Mouse (Mus musculus) midbrain, embryonic 13.5 days (tissue): Measurements from ENCODE around the gene Phf20. TPM values are rescaled to one million over a fixed set of nuclear protein-coding genes. Genes with fewer than 3 reads are reported as not detected.
"Not testable (repeated sequence)": the region's sequence is repeated elsewhere in the genome, so short reads cannot be mapped to it uniquely, and the experiment has no call there.

Experiments
- ATAC-seq: fragments of 200-750 bp; cut with Nextera tagmentation; 2 replicates; pipeline ENCODE4 v1.8.0; 2017; ENCODE audit warnings: mild to moderate bottlenecking, moderate TSS enrichment, moderate library complexity
- H3K27ac ChIP-seq: fragments of 300-500 bp; sonication (generic); 2 replicates; pipeline ENCODE4 v1.5.1; 2015; ENCODE audit warnings: inconsistent platforms, mild to moderate bottlenecking, moderate library complexity
- H3K27me3 ChIP-seq: fragments of 300-500 bp; sonication (generic); 2 replicates; pipeline ENCODE4 v1.6.1; 2015; ENCODE audit warnings: mild to moderate bottlenecking, inconsistent platforms
- H3K36me3 ChIP-seq: fragments of 300-500 bp; sonication (generic); 2 replicates; pipeline ENCODE4 v1.6.1; 2015; ENCODE audit warnings: mild to moderate bottlenecking, inconsistent platforms
- H3K4me1 ChIP-seq: fragments of 300-500 bp; sonication (generic); replicated peaks from 2 replicates; pipeline ENCODE4 v1.6.1; 2015; ENCODE audit warnings: inconsistent platforms
- H3K4me2 ChIP-seq: fragments of 300-500 bp; sonication (generic); replicated peaks from 2 replicates; pipeline ENCODE4 v1.6.1; 2015; ENCODE audit warnings: moderate library complexity, mild to moderate bottlenecking, inconsistent platforms
- H3K4me3 ChIP-seq: fragments of 300-500 bp; sonication (generic); replicated peaks from 2 replicates; pipeline ENCODE4 v1.5.1; 2015; ENCODE audit warnings: mild to moderate bottlenecking, inconsistent platforms
- H3K9ac ChIP-seq: fragments of 300-500 bp; sonication (generic); replicated peaks from 2 replicates; pipeline ENCODE4 v1.6.1; 2015; ENCODE audit warnings: mild to moderate bottlenecking, inconsistent platforms
- H3K9me3 ChIP-seq: fragments of 300-500 bp; sonication (generic); 2 replicates; pipeline ENCODE4 v1.6.1; 2016; ENCODE audit warnings: mild to moderate bottlenecking, inconsistent platforms
- WGBS: fragments of 180-500 bp; shearing (Covaris S2); methylation state at CpG from one replicate; pipeline ENCODE4 v1.1.7; 2015; 5-methylcytosine and 5-hydroxymethylcytosine counted together
- polyA plus RNA-seq: library from polyadenylated mRNA; unstranded; fragments of >200 nt; fragmentation: Nextera tagmentation; extraction: Ambion mirVana; gene quantifications from 2 replicates; pipeline ENCODE4 v1.2.1, GENCODE M21; 2015

The Phf20 gene
- polyA plus RNA-seq, 1 experiment from 2014 or later, result 111 TPM

GRCm38 (mm10) chr2:156203917-156204316 is 7.7 kb downstream of the Phf20 start:
- no peaks in the 10 kb centered on the region for H3K27me3 ChIP-seq
- peaks cover 22% of the 10 kb centered on the region for H3K36me3 ChIP-seq
- no peak for ATAC-seq
- H3K4me2 ChIP-seq, result no peak overlapping the region
- no peak overlapping the region for H3K27ac ChIP-seq
- no peak overlapping the region for H3K9ac ChIP-seq
- 96% methylated on average over 6 of the region's 6 CpGs for WGBS
- no peak overlapping the region for H3K4me3 ChIP-seq
- H3K4me1 ChIP-seq, result peaks cover 26% of the 10 kb centered on the region
- H3K9me3 ChIP-seq, result no peaks in the 10 kb centered on the region

- H3K4me3 ChIP-seq, result no peak overlapping the region
- H3K4me2 ChIP-seq, result no peak overlapping the region
- ATAC-seq, result no peak
- peaks cover 11% of the 10 kb centered on the region for H3K36me3 ChIP-seq
- 0 out of 2 replicates have a peak, but pooled peaks cover 5% of the 10 kb centered on the region for H3K4me1 ChIP-seq
- no peak overlapping the region for H3K27ac ChIP-seq
- no peaks in the 10 kb centered on the region for H3K27me3 ChIP-seq
- H3K9ac ChIP-seq, result no peak overlapping the region
- H3K9me3 ChIP-seq, result no peaks in the 10 kb centered on the region
- WGBS, result 44% methylated on average over 1 of the region's 1 CpGs
Measured at GRCm38 (mm10) chr2:156217786-156218185, 21.5 kb downstream of the Phf20 start.

- Histone ChIP-seq H3K27ac (no peak overlapping the region), H3K36me3 (peaks cover 32% of the 10 kb centered on the region), H3K4me2 (no peak overlapping the region), H3K9ac (no peak overlapping the region), H3K4me1 (0 out of 2 replicates have a peak, but pooled peaks cover 5% of the 10 kb centered on the region), H3K9me3 (no peaks in the 10 kb centered on the region), H3K4me3 (no peak overlapping the region), H3K27me3 (no peaks in the 10 kb centered on the region)
- ATAC-seq, result no peak
Measured at GRCm38 (mm10) chr2:156222100-156222499, 25.8 kb downstream of the Phf20 start.

- Histone ChIP-seq H3K27ac (no peak overlapping the region), H3K36me3 (peaks cover 35% of the 10 kb centered on the region), H3K4me1 (no peaks in the 10 kb centered on the region), H3K4me3 (no peak overlapping the region), H3K27me3 (no peaks in the 10 kb centered on the region), H3K9me3 (no peaks in the 10 kb centered on the region), H3K9ac (no peak overlapping the region), H3K4me2 (no peak overlapping the region)
- WGBS, result 96% methylated on average over 5 of the region's 5 CpGs
- ATAC-seq, result no peak
Measured at GRCm38 (mm10) chr2:156224043-156224442, 27.8 kb downstream of the Phf20 start.

- H3K4me1 ChIP-seq, result no peaks in the 10 kb centered on the region
- H3K27me3 ChIP-seq, result no peaks in the 10 kb centered on the region
- peaks cover 48% of the 10 kb centered on the region for H3K36me3 ChIP-seq
- no peak overlapping the region for H3K4me3 ChIP-seq
- no peak overlapping the region for H3K4me2 ChIP-seq
- 96% methylated on average over 1 of the region's 1 CpGs for WGBS
- no peak overlapping the region for H3K27ac ChIP-seq
- ATAC-seq, result no peak
- no peaks in the 10 kb centered on the region for H3K9me3 ChIP-seq
- H3K9ac ChIP-seq, result no peak overlapping the region
Measured at GRCm38 (mm10) chr2:156227689-156228088, 31.4 kb downstream of the Phf20 start.

GRCm38 (mm10) chr2:156229171-156229570 is 32.9 kb downstream of the Phf20 start:
- WGBS, result 97% methylated on average over 1 of the region's 1 CpGs
- no peak overlapping the region for H3K4me2 ChIP-seq
- H3K27ac ChIP-seq, result no peak overlapping the region
- no peak for ATAC-seq
- no peak overlapping the region for H3K9ac ChIP-seq
- H3K36me3 ChIP-seq, result peaks cover 41% of the 10 kb centered on the region
- H3K9me3 ChIP-seq, result no peaks in the 10 kb centered on the region
- H3K4me3 ChIP-seq, result no peak overlapping the region
- no peaks in the 10 kb centered on the region for H3K4me1 ChIP-seq
- no peaks in the 10 kb centered on the region for H3K27me3 ChIP-seq

GRCm38 (mm10) chr2:156231340-156231739 is 35.1 kb downstream of the Phf20 start:
- H3K9me3 ChIP-seq, result no peaks in the 10 kb centered on the region
- no peak for ATAC-seq
- no peak overlapping the region for H3K4me3 ChIP-seq
- no peaks in the 10 kb centered on the region for H3K4me1 ChIP-seq
- H3K4me2 ChIP-seq, result no peak overlapping the region
- H3K27ac ChIP-seq, result no peak overlapping the region
- H3K9ac ChIP-seq, result no peak overlapping the region
- H3K36me3 ChIP-seq, result peaks cover 36% of the 10 kb centered on the region
- no peaks in the 10 kb centered on the region for H3K27me3 ChIP-seq

- Histone ChIP-seq H3K4me2 (no peak overlapping the region), H3K9ac (no peak overlapping the region), H3K27me3 (no peaks in the 10 kb centered on the region), H3K4me1 (no peaks in the 10 kb centered on the region), H3K36me3 (peaks cover 37% of the 10 kb centered on the region), H3K4me3 (no peak overlapping the region), H3K27ac (no peak overlapping the region), H3K9me3 (no peaks in the 10 kb centered on the region)
- 93% methylated on average over 3 of the region's 3 CpGs for WGBS
- no peak for ATAC-seq
Measured at GRCm38 (mm10) chr2:156233275-156233948, 37.1 kb downstream of the Phf20 start.

- H3K9me3 ChIP-seq, ATAC-seq, H3K4me3 ChIP-seq, H3K27me3 ChIP-seq, H3K4me2 ChIP-seq, H3K4me1 ChIP-seq, H3K27ac ChIP-seq, H3K9ac ChIP-seq: not testable (repeated sequence)
- H3K36me3 ChIP-seq, result peaks cover 38% of the 10 kb centered on the region
- WGBS, result 82% methylated on average over 2 of the region's 2 CpGs
Measured at GRCm38 (mm10) chr2:156234016-156234415, 37.8 kb downstream of the Phf20 start.

GRCm38 (mm10) chr2:156235847-156236246 is 39.6 kb downstream of the Phf20 start:
- no peak for ATAC-seq
- WGBS, result 82% methylated on average over 4 of the region's 4 CpGs
- Histone ChIP-seq H3K4me2 (no peak overlapping the region), H3K4me3 (no peak overlapping the region), H3K36me3 (peaks cover 36% of the 10 kb centered on the region), H3K27me3 (no peaks in the 10 kb centered on the region), H3K9ac (no peak overlapping the region), H3K4me1 (no peaks in the 10 kb centered on the region), H3K9me3 (no peaks in the 10 kb centered on the region), H3K27ac (no peak overlapping the region)

GRCm38 (mm10) chr2:156241662-156242061 is 45.4 kb downstream of the Phf20 start:
- no peak overlapping the region for H3K9ac ChIP-seq
- H3K36me3 ChIP-seq, result peaks cover 23% of the 10 kb centered on the region
- 93% methylated on average over 2 of the region's 2 CpGs for WGBS
- no peak for ATAC-seq
- no peak overlapping the region for H3K4me2 ChIP-seq
- H3K9me3 ChIP-seq, result no peaks in the 10 kb centered on the region
- H3K4me3 ChIP-seq, result no peak overlapping the region
- no peaks in the 10 kb centered on the region for H3K27me3 ChIP-seq
- no peak overlapping the region for H3K27ac ChIP-seq
- H3K4me1 ChIP-seq, result no peaks in the 10 kb centered on the region

GRCm38 (mm10) chr2:156243011-156243410 is 46.7 kb downstream of the Phf20 start:
- no peak for ATAC-seq
- Histone ChIP-seq H3K27ac (no peak overlapping the region), H3K9ac (no peak overlapping the region), H3K4me3 (no peak overlapping the region), H3K4me2 (no peak overlapping the region), H3K27me3 (no peaks in the 10 kb centered on the region), H3K9me3 (no peaks in the 10 kb centered on the region), H3K4me1 (no peaks in the 10 kb centered on the region), H3K36me3 (peaks cover 32% of the 10 kb centered on the region)
- WGBS, result 94% methylated on average over 8 of the region's 8 CpGs

- Histone ChIP-seq H3K9me3 (no peaks in the 10 kb centered on the region), H3K4me1 (no peaks in the 10 kb centered on the region), H3K36me3 (peaks cover 45% of the 10 kb centered on the region), H3K27me3 (no peaks in the 10 kb centered on the region), H3K9ac (no peak overlapping the region), H3K4me3 (no peak overlapping the region), H3K27ac (no peak overlapping the region), H3K4me2 (no peak overlapping the region)
- ATAC-seq, result no peak
Measured at GRCm38 (mm10) chr2:156247599-156247998, 51.3 kb downstream of the Phf20 start.
